Comparison of ENCODE assay signal across 2 mouse cellular contexts in the genomic region with DNA sequence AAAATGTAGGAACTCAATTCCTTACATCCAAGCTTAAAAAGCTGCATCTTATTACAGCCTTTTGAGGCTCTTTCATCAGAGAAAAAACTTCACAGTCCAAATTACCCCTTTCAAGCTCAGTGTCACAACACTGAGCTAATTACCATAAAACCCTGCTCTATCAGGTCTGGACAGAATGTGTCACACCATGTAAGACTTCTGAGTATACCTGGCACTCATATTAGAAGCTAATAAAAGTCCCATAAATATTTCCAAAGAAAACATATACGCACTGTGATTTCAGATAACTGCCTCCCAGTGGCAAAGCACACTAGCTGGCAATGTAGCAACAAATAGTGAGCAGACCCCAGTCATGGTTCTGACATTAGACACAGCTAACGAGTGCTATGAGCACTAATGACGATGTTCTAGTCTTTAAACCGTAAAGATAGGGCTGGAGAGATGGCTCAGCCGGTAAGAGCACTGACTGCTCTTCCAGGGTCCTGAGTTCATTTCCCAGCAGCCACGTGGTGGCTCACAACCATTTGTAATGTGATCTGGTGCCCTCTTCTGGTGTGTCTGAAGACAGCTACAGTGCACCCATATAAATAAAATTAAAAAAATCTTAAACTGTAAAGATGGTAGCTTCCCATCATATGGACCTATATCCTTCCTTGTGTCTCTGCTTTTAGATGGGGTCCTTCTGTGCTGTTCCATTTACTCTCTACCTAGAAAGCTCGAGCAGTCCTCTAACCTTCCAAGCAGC.
TF ChIP-seq lines count a peak whose summit lies in the region.

No protein-coding gene starts in this region.

TF ChIP-seq in CH12.LX, 34 proteins besides CTCF, POLR2A, EP300 and RAD21:
- no peak for TF ChIP-seq ZNF384 (IDR thresholded peaks at IDR 0.05; ENCODE audit: low read depth, low read length)
- peak; percentile 68 for TF ChIP-seq MYC (IDR thresholded peaks at IDR 0.05; ENCODE audit: low read depth, low read length)
- TF ChIP-seq MEF2A (IDR thresholded peaks at IDR 0.05; ENCODE audit: borderline replicate concordance, low read depth, low read length), result no peak

TF ChIP-seq in ES-E14, 5 proteins besides CTCF, POLR2A, EP300 and RAD21:
- TF ChIP-seq CHD2 (IDR thresholded peaks at IDR 0.05; ENCODE audit: low read depth, low read length), result no peak
- no peak for TF ChIP-seq ZC3H11A (IDR thresholded peaks at IDR 0.05; ENCODE audit: borderline replicate concordance, low read depth, low read length)
- no peak for TF ChIP-seq ZNF384 (IDR thresholded peaks at IDR 0.05; ENCODE audit: low read depth, low read length)
- TF ChIP-seq HCFC1 (IDR thresholded peaks at IDR 0.05; ENCODE audit: borderline replicate concordance, insufficient read depth, low read length), result no peak
- TF ChIP-seq MAFK (IDR thresholded peaks at IDR 0.05; ENCODE audit: insufficient read depth, low read depth, low read length), result no peak
